Mouse (Mus musculus) large intestine, adult 2 months (tissue): ENCODE measurements around the gene Hc. TPM values are rescaled to one million over a fixed set of nuclear protein-coding genes. Genes with fewer than 3 reads are reported as not detected.

ENCODE experiments used
- DNase-seq: peaks from one replicate; pipeline ENCODE4 v3.0.0-alpha.2; 2012; ENCODE audit warnings: low read depth, low spot score
- WGBS: fragments of 180-500 bp; shearing (Covaris S2); methylation state at CpG from one replicate; pipeline ENCODE4 v1.1.7; 2018; 5-methylcytosine and 5-hydroxymethylcytosine counted together
- polyA plus RNA-seq: library from polyadenylated mRNA; depleted of rRNA; stranded (reverse); fragments of >200 nt; gene quantifications from 2 replicates; pipeline ENCODE4 v1.2.3, GENCODE M21; 2012; rRNA removed

The Hc gene
- polyA plus RNA-seq: 0.01 TPM in 2 replicates

DNA sequence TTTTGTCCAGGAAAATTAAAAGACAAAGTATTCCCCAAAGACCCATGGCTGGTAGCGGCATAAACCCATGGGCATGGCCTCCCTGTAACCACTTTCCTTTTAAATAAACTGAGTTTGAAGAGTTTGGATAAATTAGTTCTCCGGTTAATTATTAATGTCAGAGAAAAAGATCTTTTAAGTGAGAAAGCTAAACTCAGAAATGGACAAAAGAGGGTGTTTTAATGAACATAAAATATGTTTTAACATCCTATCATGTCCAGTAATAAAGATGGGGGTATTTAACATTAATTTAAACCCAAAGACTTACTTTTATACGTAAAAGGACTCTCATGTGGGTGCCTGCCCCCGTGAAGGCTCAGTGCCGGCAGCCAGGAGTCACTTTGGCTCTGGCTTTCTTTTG, at the start of gene Hc:
Gene Hc, minus strand, starts transcription at position 101 of the 400 bp plus-strand sequence.
- 82% methylated on average over 5 of the region's 5 CpGs for WGBS
- DNase-seq: no peak

GRCm38 (mm10) chr2:35110521-35110920, 49.3 kb upstream of the Hc start:
- DNase-seq: no peak
- 27% methylated on average over 2 of the region's 2 CpGs for WGBS

- no peak for DNase-seq
- WGBS: under 1% methylated on average over 13 of the region's 13 CpGs
Measured at GRCm38 (mm10) chr2:35109924-35110304, 48.7 kb upstream of the Hc start.

DNA sequence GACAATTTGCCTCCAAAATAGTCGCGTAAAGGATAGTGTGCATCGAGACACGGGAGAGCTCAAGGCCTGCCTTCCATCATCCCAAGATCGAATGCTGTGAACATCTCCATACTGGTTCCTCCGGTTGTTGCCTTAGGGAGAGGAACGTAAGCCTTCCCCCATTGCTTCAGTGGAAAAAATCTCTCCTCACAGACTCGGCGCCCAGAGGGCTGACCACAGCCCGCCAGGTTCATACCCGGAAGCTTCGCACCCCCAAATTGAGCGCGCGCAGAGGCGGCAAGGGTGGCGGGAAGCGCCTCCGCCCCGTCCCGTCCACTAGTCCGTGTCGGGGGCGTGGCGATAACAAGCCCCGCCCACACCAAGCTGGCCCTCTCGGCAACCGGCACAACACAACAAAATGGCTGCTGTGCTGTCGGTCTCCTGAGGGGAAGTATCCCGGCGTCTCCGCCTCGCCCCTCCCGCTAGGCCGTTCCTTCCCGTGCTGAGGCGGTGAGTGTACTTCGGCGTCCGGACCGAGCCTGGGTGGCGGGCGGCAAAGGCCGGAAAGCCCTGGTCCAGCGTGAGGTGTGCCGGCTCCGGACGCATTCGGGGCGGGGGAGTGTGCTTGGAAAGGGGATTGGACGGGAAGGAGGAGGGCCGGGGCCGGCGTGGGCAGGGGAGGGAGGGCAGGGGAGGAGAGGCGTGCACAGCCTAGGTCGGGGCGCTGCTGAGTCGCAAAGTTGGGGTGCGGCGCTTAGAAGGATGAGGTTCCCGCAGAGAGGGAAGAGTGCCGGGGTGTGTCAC, 48.1 kb upstream of the Hc start, which contains the start of gene Cntrl:
Gene Cntrl, plus strand, starts transcription at position 352 of the 783 bp plus-strand sequence.
- no peak for DNase-seq
- under 1% methylated on average over 61 of the region's 62 CpGs for WGBS

DNA sequence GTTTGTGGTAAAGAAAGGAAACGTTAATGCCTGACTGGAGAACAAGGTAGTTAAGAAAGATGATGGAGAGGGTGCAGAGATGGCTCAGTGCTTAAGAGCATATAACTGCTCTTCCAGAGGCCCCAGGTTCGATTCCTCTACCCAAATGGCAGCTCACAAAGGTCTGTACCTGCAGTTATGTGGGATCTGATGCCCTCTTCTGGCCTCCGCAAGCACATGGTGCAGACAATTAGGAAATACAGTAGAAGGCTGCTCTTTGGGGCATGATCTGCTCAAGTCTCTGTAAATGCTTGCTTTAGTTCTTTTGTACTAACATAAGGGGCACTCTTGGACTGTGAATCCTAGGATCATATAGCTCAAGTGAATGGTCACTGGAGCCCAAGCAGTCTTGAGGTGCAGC, 47.5 kb upstream of the Hc start:
- no peak for DNase-seq
- WGBS: 17% methylated on average over 3 of the region's 3 CpGs

DNA sequence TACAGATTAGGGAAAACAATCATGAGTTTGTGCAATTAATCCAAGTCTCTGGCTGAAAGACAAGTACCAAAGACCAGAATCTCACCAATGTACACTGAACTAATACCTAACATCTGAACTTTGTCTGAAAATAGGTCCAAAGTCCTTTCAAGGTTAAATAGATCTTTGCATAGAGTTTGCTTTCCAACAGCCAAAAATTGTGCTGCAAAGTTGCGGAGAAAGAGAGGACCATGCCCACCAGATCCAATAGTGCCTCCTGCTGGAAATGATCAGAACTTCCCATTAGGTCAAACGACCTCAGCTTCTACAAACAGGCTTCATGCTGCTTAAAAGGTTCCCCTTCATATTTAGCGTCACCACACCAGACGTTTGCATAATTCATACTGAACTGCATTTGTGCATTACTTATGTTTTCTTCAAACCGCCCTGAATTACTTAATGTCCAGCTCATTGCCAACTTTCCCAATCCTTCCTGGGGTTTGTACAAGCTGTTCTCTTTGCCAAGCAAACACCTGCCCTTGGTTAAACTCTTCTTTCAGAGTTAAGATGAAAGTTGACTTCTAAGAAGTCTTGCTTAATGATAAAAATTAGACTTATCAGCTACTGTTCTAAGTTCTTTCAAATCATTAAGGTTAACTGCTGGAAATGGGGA, 46.9 kb upstream of the Hc start:
- DNase-seq: no peak
- 23% methylated on average over 5 of the region's 5 CpGs for WGBS

- no peak for DNase-seq
- 65% methylated on average over 3 of the region's 3 CpGs for WGBS
Measured at GRCm38 (mm10) chr2:35104843-35105242, 43.6 kb upstream of the Hc start.

GRCm38 (mm10) chr2:35103558-35103957, 42.3 kb upstream of the Hc start:
- WGBS: 72% methylated on average over 5 of the region's 5 CpGs
- DNase-seq: no peak

DNA sequence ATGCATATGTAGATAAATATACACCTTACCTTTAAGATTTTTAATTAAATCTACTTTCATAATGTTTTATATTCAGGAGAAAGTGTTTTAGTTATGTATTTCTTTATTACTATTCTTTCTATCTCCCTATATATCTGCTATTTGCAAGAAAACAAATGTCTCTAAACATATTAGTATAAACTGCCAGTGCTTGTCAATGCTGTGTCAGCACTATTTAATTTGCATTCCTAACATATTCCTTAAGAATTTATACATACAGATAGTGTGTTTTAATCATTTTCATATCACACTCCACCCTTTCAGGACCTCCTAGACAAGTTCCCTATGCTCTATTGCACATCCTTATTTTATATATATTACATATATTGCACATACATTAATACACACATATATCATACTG, 41.5 kb upstream of the Hc start:
- no peak for DNase-seq

DNA sequence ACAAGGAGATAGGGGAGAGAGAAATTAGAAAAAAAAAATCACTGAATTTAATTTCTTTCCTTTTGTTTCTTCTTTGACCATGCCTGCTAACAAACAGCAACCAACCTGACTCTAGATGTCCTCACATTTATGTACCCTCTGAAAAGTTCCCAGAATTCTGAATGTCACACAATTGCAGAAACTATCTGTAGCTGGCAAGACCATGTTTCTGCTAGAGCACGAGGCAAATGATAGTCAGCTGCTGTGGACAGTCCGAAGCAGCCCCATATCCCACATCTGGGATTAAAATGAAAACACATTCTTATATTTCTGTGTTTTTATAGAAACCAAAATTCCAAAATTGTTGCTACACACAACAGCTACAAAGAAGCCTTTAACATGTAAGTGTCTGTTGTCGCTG, 40.2 kb upstream of the Hc start, which contains the start of gene AI182371:
Gene AI182371, minus strand, starts transcription at position 101 of the 400 bp plus-strand sequence.
- DNase-seq: no peak
- 95% methylated on average over 3 of the region's 3 CpGs for WGBS

DNA sequence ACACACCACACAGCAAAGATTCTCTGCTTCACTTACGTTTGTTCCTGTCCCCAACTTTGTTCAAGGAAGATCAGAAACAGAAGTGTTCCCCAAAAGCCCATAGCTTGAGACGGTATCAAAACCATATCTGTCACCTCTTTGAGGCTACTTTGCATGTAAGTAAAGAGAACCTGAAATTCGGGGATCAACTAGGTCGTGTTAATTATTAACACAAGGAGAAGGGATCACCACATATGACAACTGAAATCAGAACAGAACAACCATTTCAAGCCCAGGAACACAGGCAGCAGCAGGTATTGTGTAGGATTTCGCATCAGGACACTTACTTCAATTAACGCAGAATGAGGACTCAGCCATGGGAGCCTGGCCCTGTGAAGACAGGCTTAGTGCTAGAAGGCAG, 39.3 kb upstream of the Hc start:
- no peak for DNase-seq
- WGBS: 61% methylated on average over 6 of the region's 6 CpGs

DNA sequence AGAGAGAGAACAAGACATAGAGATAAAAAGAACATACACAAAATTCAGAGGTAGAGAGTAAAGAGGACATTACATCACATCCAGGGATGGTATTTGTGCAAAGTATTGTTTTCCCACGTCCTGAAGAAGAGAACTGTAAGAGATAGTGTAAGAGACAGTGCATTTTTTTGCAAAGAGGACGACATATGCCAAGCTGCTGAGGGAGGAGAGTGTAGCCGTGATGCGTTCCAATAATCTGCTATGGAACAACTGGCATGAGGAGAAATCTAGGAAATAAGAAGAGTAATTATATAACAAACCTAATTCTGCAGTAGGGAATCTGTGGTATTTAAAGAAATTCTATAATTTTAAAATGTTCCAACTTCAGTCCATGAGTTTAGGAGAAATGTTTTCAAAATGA, 26.2 kb upstream of the Hc start:
- no peak for DNase-seq
- WGBS: 89% methylated on average over 4 of the region's 4 CpGs

DNA sequence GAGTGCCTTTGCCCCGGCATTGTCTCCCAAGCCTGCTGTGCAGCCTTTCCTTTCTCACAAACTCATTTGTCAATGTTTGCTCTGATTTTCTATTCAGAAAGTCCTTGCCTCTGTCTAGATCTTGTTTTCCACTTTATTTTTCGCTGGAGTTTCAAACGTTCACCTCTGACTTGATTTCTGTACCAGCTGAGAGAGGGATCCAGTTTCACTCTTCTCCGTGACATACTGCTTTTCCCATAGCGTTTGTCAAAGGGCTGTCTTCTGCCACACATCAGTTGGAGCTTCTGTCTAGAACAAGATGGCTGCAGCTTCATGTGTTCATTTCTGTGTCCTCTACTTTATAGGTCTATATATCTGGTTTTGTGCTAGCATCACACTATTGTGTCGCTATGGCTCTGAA, 17.9 kb upstream of the Hc start:
- 80% methylated on average over 6 of the region's 6 CpGs for WGBS
- no peak for DNase-seq

DNA sequence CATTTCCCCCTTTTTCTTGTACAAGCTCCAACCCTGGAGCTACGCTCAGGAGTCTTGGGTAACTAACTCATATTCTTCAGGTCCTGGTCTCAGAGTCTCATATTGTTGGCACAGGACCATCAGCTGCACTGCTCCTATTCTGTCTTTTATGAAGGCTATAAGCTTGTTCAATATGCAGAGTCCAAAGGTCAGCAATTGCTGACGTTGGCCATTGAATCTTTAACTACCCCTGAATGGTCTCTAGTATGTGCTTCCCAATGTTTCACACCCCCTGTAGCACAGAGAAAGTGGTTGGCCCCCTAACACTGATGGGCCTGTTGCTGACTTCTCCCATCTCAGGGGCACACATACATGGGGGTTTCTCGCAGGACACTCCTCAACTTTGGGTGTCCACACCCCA, 13.1 kb upstream of the Hc start:
- 30% methylated on average over 3 of the region's 3 CpGs for WGBS
- DNase-seq: peak; percentile 76

- no peak for DNase-seq
Measured at GRCm38 (mm10) chr2:35072547-35072946, 11.3 kb upstream of the Hc start.

GRCm38 (mm10) chr2:35070275-35070674, 9.0 kb upstream of the Hc start:
- 70% methylated on average over 4 of the region's 4 CpGs for WGBS
- no peak for DNase-seq

More at GRCm38 (mm10) chr2:35072547-35072946, 11.3 kb upstream of the Hc start:
- WGBS: 60% methylated on average over 2 of the region's 2 CpGs

DNA sequence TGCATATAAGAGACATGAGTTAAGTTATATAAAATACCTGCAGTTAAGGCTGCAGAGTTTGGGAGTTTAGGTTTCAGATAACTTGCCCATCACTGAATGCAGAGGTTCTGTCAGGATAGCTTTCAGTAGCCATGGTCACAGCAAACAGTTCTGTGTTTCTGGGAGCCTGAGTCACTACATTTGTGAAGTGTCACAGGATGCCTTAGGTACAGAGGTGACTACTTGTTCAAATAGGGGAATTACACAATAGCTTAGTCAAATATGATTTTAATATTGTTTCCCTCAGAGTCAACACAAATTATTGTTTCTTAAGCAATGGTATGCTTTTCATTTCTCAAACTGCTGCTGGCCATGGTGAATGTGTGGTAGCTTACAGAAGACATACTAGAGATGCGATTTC, 7.9 kb upstream of the Hc start:
- WGBS: 93% methylated on average over 1 of the region's 1 CpGs
- no peak for DNase-seq

DNA sequence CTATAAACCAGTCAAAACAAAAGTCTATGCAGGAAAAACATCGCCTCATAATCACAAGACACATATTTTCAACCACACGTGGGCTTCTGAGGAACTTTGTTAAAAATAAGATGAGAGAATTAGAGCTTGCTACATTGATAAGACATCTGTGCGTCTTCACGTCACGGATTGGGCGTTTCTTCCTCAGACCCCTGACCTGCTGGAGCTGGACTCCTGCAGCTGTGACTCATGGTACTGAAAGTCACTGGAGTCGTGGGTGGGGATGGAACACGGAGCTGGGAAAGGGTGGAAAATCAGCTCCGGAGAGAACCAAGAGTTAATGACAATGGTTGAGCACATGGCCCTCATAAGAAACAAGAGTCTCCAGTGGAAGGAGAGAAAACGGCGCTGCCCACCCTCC, 5.9 kb upstream of the Hc start:
- no peak for DNase-seq
- 88% methylated on average over 11 of the region's 11 CpGs for WGBS

GRCm38 (mm10) chr2:35066525-35067082, 5.4 kb upstream of the Hc start:
- WGBS: 90% methylated on average over 13 of the region's 13 CpGs
- DNase-seq: no peak

GRCm38 (mm10) chr2:35063333-35064030, 2.2 kb upstream of the Hc start:
- DNase-seq: no peak
- 91% methylated on average over 6 of the region's 6 CpGs for WGBS
